Mouse (Mus musculus) stomach, embryonic 16.5 days (tissue): ENCODE results near the gene Snrpb2. TPM values are rescaled to one million over a fixed set of nuclear protein-coding genes. Genes with fewer than 3 reads are reported as not detected.
A peak's percentile ranks its signal among the peaks of the same experiment; 100 is the strongest.

Experiments
- ATAC-seq: fragments of 200-750 bp; cut with Nextera tagmentation; 2 replicates; pipeline ENCODE4 v1.8.0; 2017; ENCODE audit warnings: moderate number of reproducible peaks, moderate TSS enrichment; ENCODE audit not compliant: insufficient read depth, low FRiP score
- H3K27ac ChIP-seq: fragments of 300-500 bp; sonication (generic); 2 replicates; pipeline ENCODE4 v1.5.1; 2014; ENCODE audit warnings: low read length
- H3K27me3 ChIP-seq: fragments of 300-500 bp; sonication (generic); 2 replicates; pipeline ENCODE4 v1.6.1; 2014; ENCODE audit warnings: low read length, control low read depth, mixed read lengths; ENCODE audit not compliant: control insufficient read depth, insufficient read depth
- H3K36me3 ChIP-seq: fragments of 300-500 bp; sonication (generic); 2 replicates; pipeline ENCODE4 v1.6.1; 2014; ENCODE audit warnings: low read length; ENCODE audit not compliant: control insufficient read depth, insufficient read depth
- H3K4me1 ChIP-seq: fragments of 300-500 bp; sonication (generic); 2 replicates; pipeline ENCODE4 v1.6.1; 2014; ENCODE audit warnings: low read length, control low read depth, mixed read lengths; ENCODE audit not compliant: control insufficient read depth, insufficient read depth
- H3K4me2 ChIP-seq: fragments of 300-500 bp; sonication (generic); 2 replicates; pipeline ENCODE4 v1.6.1; 2014; ENCODE audit warnings: low read depth, low read length, mixed read lengths
- H3K4me3 ChIP-seq: fragments of 300-500 bp; sonication (generic); replicated peaks from 2 replicates; pipeline ENCODE4 v1.5.1; 2014; ENCODE audit warnings: mild to moderate bottlenecking, low read length
- H3K9ac ChIP-seq: fragments of 300-500 bp; sonication (generic); 2 replicates; pipeline ENCODE4 v1.6.1; 2014; ENCODE audit warnings: low read length
- H3K9me3 ChIP-seq: fragments of 300-500 bp; sonication (generic); replicated peaks from 2 replicates; pipeline ENCODE4 v1.6.1; 2016; ENCODE audit warnings: low read length, control low read depth; ENCODE audit not compliant: control insufficient read depth
- WGBS: fragments of 180-500 bp; shearing (Covaris S2); extraction: QIAGEN DNeasy Blood & Tissue Kit; methylation state at CpG from one replicate; pipeline ENCODE4 v1.1.7; 2014; 5-methylcytosine and 5-hydroxymethylcytosine counted together
- polyA plus RNA-seq: library from polyadenylated mRNA; unstranded; fragments of >200 nt; fragmentation: Nextera tagmentation; extraction: Ambion mirVana; gene quantifications from 2 replicates; pipeline ENCODE4 v1.2.1, GENCODE M21; 2015

Gene Snrpb2
- 49.4 and 63.0 TPM in 2 replicates for polyA plus RNA-seq

DNA sequence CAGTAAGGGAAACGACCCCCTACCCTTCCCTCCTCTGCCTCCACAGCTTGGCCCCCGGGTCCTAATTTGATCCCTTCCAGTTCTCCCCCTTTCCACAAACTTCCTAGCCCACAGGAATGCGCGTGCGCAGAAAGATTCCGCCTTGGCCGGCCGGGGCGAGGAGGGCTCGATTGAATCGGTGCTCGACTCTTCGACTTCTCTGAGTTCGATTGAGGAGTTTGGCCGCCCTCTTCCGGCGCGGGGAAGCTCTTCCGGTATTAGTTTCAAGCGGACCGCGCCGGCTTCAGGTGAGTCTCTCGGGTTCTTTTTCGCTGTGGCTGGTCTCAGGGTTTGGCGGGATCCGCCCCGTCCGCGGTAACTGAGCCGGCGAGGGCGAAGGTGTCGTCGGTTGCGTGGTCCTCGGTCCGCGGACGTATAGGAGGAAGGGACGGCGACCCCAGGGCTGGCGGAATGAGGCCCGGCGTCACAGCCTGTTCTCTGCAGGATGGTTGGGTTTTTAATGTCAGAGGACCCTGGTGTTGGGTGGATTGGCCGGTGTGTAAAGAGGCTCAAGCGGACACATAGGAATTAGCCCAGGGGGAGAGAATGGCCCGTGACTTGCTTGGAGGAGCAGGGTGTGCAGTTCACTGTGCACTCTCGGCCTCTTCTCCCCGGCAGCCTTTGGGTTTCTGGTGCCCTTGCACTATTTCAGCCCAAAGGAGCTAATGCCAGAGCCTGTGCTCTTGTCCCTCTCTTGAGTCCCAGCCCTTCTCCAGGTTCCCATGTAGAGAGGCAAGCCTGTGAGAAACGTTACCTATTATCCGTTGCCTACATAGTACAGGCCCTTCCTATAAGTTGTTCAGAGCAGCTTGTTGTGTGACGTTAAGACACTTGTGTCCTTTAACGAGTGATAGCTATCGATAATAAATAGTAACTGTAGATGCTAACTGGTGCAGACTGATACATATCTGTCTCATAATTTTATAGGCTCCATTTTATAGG, at the start of gene Snrpb2:
Gene Snrpb2 (plus strand): TSS at position 228 of the 981 bp plus-strand sequence.
- Histone ChIP-seq H3K27ac (no peak within 1 kb of the TSS), H3K9me3 (no peaks in the 10 kb centered on the region), H3K4me3 (peak within 1 kb of the TSS; percentile 87), H3K9ac (peak within 1 kb of the TSS; percentile 86), H3K4me1 (peaks cover 3% of the 10 kb centered on the region; the same call in 1 of the 2 replicates), H3K36me3 (peaks cover 8% of the 10 kb centered on the region; the same call in 1 of the 2 replicates), H3K4me2 (peak within 1 kb of the TSS; percentile 80), H3K27me3 (no peaks in the 10 kb centered on the region)
- under 1% methylated on average over 55 of the region's 55 CpGs for WGBS
- peak; percentile 94 for ATAC-seq

DNA sequence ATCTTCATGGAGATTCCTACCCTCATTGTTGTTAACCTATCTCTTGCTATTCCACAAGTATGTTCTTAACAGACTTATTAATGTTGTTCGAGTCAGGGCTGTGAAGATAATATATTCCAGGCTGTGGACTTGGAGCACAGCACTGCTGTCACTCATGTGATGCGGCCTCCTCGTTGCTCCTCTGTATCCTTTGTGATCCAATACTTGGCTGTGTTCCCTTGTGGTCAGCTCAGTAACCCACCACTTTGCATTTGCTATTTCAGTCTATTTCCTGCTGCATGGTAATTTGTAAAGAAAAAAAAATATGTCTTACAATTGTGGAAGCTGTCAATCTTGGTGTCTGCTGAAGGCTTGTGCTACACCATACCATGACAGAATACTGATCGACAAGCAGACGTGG, 49.8 kb upstream of the Snrpb2 start:
- no peak overlapping the region for H3K4me3 ChIP-seq
- H3K9me3 ChIP-seq = no peaks in the 10 kb centered on the region
- no peaks in the 10 kb centered on the region for H3K27me3 ChIP-seq
- no peak for ATAC-seq
- H3K4me1 ChIP-seq = no peaks in the 10 kb centered on the region
- no peak overlapping the region for H3K9ac ChIP-seq
- WGBS = 72% methylated on average over 5 of the region's 5 CpGs
- H3K36me3 ChIP-seq = no peaks in the 10 kb centered on the region
- no peak overlapping the region for H3K4me2 ChIP-seq
- no peak overlapping the region for H3K27ac ChIP-seq

DNA sequence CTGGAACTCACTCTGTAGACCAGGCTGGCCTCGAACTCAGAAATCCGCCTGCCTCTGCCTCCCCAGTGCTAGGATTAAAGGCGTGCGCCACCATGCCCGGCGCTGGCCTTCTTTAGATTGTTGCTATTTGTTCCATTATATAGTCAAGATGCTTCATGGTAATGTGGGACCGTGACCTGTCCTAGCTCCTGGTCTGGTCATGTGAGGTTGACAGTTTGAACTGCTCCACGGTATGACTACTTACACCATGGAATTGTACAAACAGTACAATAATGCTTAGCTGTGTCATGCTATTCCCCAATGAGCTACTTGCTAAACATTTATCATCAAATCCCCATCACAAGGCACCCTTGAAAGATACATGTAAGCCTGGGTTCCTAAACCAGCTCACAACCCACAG, 44.8 kb upstream of the Snrpb2 start:
- 88% methylated on average over 8 of the region's 8 CpGs for WGBS
- no peak overlapping the region for H3K9ac ChIP-seq
- H3K9me3 ChIP-seq = no peaks in the 10 kb centered on the region
- H3K36me3 ChIP-seq = no peaks in the 10 kb centered on the region
- no peak overlapping the region for H3K27ac ChIP-seq
- no peak overlapping the region for H3K4me3 ChIP-seq
- no peaks in the 10 kb centered on the region for H3K4me1 ChIP-seq
- no peak overlapping the region for H3K4me2 ChIP-seq
- no peak for ATAC-seq
- no peaks in the 10 kb centered on the region for H3K27me3 ChIP-seq

DNA sequence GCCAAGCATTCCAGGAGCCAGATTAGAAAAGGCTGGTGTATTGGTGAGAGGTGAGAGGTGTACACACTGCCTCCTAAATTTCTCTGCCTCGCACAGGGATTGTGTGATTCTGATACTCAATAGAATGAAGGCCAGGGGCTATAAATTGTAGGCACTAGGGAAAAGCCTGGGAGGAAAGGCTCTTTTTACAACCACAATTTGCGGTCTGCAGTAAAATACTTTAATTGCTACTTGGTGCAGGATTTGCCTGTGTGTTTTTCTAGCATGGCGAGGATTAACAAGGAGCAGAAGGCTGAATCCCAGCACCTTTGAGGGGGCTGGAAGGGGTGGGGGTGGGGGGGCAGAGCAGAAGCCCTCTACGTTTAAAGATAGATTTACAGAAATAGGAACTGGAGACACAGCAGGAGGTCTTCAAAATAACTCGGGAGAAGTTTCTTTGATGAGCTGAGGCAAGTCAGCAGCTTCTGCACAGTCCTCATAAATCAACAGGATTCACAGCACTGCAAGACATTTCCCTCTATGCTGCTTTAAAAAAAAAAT, 44.2 kb upstream of the Snrpb2 start:
- no peak overlapping the region for H3K4me3 ChIP-seq
- no peaks in the 10 kb centered on the region for H3K9me3 ChIP-seq
- no peak for ATAC-seq
- no peaks in the 10 kb centered on the region for H3K36me3 ChIP-seq
- H3K27me3 ChIP-seq = no peaks in the 10 kb centered on the region
- H3K4me2 ChIP-seq = no peak overlapping the region
- no peak overlapping the region for H3K27ac ChIP-seq
- no peak overlapping the region for H3K9ac ChIP-seq
- 35% methylated on average over 5 of the region's 5 CpGs for WGBS
- no peaks in the 10 kb centered on the region for H3K4me1 ChIP-seq

DNA sequence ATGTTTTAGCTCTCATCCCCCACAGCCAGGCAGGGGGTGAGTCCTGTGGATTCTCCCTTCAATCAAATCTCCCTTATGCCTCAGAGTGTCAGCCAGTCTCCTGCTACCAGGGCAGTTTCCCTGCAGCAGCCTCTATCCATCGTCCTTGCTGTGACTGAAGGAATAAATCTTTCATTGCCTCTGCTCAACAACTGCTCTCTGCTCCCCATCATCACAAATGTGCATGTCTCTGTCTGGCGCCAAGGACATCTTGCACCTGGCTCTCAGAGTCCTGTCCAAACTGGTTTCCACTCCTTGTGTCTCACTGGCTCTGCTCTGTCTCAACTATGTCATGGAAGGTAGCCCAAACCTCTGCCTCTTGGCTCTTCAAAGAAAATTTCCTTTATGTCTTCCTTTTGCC, 43.1 kb upstream of the Snrpb2 start:
- ATAC-seq = no peak

DNA sequence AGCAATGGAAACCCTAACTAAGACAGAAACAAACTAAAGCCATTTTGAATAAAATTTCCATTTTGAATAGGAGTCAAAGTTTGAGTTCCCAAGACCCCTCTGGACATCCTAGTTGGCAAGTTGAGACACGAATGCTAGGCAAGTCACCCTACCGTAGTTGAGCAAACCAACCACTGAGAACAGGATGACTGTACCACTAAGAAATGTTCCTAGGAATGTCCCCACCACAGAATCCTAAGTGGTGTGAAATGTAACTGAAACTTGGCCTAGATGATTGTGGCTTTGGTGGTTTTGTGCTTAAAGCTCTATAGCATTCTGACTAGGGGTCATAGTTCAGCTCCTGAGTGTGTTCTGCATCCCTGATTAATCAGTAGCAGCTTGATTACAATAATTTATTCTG, 39.5 kb upstream of the Snrpb2 start:
- Histone ChIP-seq H3K4me3 (no peak overlapping the region), H3K9ac (no peak overlapping the region), H3K27ac (no peak overlapping the region), H3K4me2 (no peak overlapping the region), H3K9me3 (no peaks in the 10 kb centered on the region), H3K4me1 (no peaks in the 10 kb centered on the region), H3K27me3 (no peaks in the 10 kb centered on the region), H3K36me3 (no peaks in the 10 kb centered on the region)
- no peak for ATAC-seq
- 92% methylated on average over 2 of the region's 2 CpGs for WGBS

More for the DNA sequence above, 43.1 kb upstream of the Snrpb2 start:
- Histone ChIP-seq H3K4me2 (no peak overlapping the region), H3K9me3 (no peaks in the 10 kb centered on the region), H3K36me3 (no peaks in the 10 kb centered on the region), H3K9ac (no peak overlapping the region), H3K4me1 (no peaks in the 10 kb centered on the region), H3K27ac (no peak overlapping the region), H3K4me3 (no peak overlapping the region), H3K27me3 (no peaks in the 10 kb centered on the region)
- 34% methylated on average over 2 of the region's 2 CpGs for WGBS

DNA sequence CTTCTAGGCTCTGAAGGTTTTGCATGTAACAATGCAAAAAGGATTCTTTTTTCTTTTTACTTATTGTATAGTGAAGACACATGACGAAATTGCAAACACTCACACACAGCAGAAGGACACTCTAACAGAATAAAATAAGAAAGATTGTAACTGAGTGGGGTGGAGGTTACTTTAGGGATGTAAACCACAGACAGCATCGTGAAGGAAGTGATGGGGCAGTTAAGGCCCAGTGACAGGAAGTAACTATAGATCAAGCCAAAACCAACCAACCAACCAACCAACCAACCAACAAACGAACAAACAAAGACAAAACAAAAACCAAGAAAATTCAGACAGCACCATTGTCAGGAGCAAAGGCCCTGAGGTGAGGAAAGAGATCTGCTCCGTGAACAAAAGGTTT, 38.6 kb upstream of the Snrpb2 start:
- Histone ChIP-seq H3K4me1 (no peaks in the 10 kb centered on the region), H3K4me2 (no peak overlapping the region), H3K4me3 (no peak overlapping the region), H3K36me3 (no peaks in the 10 kb centered on the region), H3K9me3 (no peaks in the 10 kb centered on the region), H3K27me3 (no peaks in the 10 kb centered on the region), H3K9ac (no peak overlapping the region), H3K27ac (no peak overlapping the region)
- 80% methylated on average over 4 of the region's 4 CpGs for WGBS
- no peak for ATAC-seq

DNA sequence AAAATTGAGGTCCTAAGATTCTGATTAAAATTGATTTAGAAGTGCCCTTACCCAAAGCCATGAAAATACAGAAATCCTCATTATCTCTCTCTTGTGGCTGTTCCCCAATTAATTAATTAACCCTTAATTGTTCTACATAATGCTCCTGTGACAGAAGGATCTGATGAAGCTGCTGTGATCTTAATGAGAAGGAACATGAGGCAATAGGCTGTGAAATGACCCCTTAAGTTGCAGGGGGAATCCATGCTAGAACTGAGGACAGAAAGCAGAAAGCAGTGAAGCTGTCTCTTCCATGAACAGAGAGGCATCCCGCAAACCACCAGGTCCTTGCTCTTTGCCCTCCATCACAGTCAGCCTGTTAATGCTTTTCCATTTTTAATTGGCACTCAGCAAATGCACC, 31.6 kb upstream of the Snrpb2 start:
- Histone ChIP-seq H3K9ac (no peak overlapping the region), H3K4me1 (0 out of 2 replicates have a peak, but pooled peaks cover 4% of the 10 kb centered on the region), H3K27ac (no peak overlapping the region), H3K36me3 (no peaks in the 10 kb centered on the region), H3K9me3 (no peaks in the 10 kb centered on the region), H3K4me3 (no peak overlapping the region), H3K4me2 (no peak overlapping the region), H3K27me3 (no peaks in the 10 kb centered on the region)
- no peak for ATAC-seq
- 91% methylated on average over 1 of the region's 1 CpGs for WGBS
